Mouse (Mus musculus): ENCODE results near the gene Shisa2.

Gene Shisa2

GRCm38 (mm10) chr14:59632067-59632466, 7.0 kb downstream of the Shisa2 start:
- DNase-seq, result no peak

DNA sequence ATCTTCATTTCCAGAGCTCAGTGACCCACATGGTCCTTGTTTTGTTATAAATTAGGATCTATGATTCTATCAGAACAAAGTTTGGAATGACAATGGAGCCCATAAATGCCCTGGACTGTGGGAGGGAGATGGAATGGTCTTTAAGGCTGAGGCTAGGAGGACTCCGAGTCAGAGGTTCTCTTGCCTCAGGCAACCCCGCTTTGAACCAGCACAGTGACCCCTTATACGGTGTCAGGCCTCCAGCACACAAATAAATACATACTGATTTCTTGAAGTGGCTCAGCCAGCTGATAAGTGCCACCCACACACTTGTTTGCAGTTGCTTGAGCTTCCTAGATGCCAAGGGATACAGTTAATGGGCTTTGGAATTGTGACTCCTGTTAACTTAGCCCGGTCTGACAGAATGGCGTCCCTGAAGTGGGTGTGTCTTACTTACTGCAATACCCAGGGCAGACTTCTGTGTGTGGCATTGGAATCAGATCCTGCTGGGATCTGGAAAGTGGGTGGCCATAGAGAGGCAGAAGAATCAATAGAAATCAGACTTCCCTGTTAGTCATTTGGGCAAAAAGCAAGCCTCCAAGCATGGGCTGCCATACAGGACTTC, 8.3 kb downstream of the Shisa2 start:
- no peak for DNase-seq

DNA sequence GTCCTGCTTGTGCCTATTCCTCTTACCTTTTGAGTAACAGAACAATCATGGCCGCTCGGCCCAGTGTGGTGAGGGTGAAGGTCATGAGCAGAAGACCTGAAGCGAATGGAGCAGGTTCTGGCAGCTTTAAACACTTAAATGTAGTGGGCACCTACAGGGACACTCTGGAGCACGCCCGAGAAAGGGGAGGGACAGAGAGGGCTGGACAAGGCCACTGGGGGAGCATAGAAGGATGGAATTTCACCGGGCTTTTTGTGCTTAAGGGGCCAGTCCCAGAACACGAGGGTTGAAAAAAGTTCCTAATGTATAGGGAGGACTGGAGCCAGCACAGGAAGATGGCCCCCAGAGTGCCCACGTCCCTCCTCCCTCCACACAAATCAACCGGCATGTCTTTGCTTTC, 8.9 kb downstream of the Shisa2 start:
- no peak for DNase-seq

- DNase-seq, result no peak
Measured at GRCm38 (mm10) chr14:59638906-59639703, 14.0 kb downstream of the Shisa2 start.

DNA sequence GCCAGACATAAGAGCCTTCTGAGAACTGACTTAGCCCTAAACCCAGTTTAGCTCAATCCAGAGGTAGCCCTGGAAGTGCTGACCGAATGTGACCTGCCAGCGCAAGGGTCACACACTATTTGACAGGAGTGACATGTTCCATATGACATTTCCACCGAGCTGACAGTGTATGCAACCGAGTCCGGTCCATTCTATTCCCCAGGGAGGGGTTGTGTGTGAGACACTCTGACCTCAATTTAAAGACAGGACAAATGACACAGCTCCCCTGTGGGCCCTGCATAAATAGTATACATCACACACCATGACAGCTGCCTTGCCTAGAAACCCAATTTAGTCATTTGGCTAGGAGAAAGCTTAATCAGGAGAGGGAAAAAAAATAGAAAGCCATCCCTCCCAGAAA, 16.7 kb downstream of the Shisa2 start:
- DNase-seq, result no peak

GRCm38 (mm10) chr14:59643582-59643981, 18.5 kb downstream of the Shisa2 start:
- no peak for DNase-seq

DNA sequence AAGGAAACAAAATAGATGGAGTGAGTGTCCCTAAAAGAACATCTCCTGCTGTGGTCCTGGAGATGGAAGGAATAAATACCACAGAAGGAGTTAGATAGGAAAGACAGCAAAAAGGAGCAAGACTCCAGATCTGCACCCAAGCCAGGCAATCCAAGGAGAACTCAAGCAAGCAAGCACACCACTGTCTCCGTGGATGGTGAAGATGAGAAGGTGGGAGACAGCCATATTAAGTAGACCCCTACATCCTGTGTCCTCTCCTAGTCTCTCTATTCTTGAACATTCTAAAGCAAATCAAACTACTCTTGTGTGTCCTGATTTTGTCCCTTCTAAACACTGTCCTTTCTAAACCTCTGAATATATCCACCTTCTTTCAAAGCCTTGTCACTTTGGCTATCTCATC, 19.1 kb downstream of the Shisa2 start:
- no peak for DNase-seq

DNA sequence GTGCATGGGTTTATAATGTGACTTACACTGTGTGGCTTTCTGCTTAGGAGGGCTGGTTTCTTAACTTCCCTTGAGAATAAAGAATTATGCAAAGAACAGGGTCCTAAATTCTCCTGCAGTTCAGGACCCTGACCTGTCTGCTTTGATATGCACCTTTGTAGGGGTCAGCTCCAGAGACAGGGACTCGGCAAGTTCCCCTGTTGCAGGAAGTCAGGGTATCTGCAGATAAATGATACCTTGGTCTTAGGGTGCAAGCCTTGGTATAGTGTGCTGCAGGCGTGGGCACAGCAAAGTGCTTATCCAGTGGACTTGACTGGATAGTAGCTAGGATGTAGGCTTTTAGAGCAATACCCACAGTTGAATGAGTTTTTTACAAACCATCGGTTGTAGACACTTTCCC, 19.8 kb downstream of the Shisa2 start:
- DNase-seq, result no peak

DNA sequence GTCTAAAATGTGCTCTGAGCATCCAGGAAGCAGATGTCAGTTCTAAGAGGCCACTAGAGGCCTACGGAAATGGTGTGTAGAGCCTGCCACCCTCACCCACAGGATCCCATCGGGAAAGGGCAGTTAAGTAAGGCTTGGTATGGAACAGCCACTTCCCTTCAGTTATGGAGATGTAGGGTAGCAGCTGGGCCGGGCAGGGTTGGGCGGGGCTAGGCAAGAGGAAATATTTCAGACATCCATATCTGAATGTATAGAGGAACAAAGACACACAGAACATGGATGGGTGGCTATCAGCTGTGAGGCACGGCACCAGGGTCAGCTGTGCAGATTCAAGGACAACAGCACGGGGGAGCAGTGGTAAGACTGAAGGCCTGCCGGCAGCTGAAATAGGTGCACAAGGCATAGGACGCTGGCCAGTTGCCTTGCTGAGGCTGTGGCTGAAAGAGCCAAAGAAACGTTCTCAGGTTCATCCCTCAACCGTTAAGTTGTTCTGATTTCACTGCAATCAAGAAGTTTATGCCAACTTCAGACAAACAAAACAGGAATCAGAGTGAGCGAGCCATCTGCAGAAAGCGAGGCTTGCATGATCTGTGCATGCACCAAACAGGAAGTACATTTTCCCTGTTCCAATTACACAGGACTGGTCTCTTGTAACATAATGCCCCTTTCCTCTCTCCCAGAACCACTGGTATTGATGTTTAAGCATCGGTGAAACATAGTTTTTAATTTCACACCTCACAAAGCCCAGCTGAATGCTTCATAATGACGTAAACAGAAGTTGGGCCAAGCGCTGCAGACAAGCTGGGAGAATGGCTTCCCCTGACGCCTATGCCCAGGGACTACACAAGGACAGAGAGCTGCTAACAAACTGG, 22.0 kb downstream of the Shisa2 start:
- DNase-seq, result no peak

DNA sequence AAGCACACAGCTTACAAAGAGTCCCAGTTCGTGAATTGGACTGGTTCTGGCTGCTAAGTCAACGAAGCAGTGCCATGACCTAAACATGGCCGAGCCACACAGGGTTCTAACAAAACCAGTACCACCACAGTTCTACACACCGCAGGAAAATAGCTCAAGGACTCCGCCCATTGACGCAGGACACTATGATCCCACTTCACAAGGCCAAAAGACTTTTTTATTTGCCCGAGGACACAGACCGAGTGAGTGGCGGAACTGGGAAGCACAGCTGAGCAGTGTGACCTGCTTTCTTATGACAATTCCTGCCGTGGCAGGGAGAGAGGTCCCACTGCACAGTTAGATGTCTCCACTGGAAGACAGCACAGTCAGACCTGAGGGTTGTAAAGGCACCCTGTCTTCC, 23.5 kb downstream of the Shisa2 start:
- no peak for DNase-seq

- no peak for DNase-seq
Measured at GRCm38 (mm10) chr14:59649337-59649736, 24.2 kb downstream of the Shisa2 start.

DNA sequence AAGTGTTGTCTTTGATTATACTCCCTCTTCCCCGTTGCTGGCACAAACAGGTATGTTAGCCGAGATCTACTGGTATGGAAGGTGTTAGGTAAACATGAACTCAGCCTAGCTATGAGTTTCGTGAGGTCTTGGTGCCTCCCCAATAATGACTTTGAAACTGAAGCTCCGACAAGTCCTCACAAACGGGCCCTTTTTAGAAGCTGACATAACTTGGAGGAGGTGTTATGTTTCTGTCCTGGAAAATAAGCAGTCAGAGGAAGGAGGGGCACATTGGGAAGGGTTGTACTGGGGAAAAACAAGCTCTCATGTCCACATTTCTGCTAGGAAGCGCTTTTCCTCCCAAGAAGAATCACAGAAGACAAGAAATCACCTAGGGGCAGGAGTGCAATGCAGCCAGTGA, 31.5 kb downstream of the Shisa2 start:
- no peak for DNase-seq

- DNase-seq, result no peak
Measured at GRCm38 (mm10) chr14:59657098-59657497, 32.0 kb downstream of the Shisa2 start.

- no peak for DNase-seq
Measured at GRCm38 (mm10) chr14:59672893-59673515, 47.9 kb downstream of the Shisa2 start.

GRCm38 (mm10) chr14:59674556-59674955, 49.4 kb downstream of the Shisa2 start:
- no peak for DNase-seq

DNA sequence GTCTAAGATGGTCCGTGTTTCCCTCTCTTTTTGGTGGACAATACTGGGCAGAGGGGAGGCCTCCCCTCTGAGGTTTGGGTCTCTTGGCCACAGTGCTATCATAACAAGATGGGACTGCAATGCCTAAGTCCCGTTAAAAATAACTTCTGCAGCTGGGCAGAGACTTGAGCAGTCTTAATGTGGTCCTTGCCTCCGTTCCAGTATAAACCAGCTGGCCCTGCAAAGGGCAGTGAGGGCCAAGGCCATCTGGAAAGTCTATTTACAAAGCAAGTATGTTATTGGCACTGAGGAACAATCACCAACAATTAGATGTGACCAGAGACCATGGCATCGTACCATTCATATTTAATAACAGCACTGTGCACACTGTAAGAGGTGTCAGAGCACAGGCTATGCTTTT, 50.2 kb downstream of the Shisa2 start:
- no peak for DNase-seq

GRCm38 (mm10) chr14:59677598-59678003, 52.5 kb downstream of the Shisa2 start:
- DNase-seq, result no peak
